Mouse (Mus musculus): Measurements from ENCODE around the gene Cd274.

Cd274 gene

DNA sequence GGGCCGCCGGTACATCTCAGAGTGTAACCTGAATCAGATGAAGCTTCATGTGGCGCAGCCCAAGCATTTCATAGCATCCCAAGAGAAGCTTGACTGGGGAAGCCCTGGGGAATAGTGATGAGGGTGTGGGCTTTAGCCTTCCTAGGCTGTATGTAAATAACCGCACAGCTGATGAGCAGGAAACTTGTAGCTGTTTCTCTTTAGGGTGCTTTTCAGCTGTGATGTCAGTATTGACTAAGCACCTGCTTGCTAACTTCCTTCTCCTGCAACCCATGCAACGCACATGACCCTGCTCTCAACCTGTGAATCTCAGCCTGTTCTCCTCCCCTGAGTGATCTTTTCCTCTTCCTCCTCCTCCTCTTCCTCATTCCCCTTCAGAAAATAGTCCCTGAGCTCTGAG, 3.2 kb upstream of the Cd274 start:
- no peak for DNase-seq (ENCODE audit: low spot score in 2 of 2)

DNA sequence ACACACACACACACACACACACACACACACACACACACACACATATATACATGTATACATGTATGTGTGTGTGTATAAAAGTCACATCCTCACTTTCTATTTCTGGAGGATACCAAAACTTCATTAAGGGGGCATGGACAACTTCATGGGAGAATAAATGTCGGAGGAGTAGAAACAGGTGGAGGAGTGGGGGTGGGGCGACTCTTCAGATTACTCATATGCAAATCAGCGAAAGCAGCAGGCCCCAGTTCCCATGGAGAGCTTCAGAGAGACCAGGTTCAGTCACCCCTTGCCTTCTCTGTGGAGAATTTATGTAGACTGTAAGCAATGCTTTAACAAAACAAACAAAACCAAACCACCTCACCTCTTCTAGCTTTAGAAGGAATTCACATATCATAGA, 2.1 kb upstream of the Cd274 start:
- DNase-seq (ENCODE audit: low spot score in 2 of 2), result no peak

DNA sequence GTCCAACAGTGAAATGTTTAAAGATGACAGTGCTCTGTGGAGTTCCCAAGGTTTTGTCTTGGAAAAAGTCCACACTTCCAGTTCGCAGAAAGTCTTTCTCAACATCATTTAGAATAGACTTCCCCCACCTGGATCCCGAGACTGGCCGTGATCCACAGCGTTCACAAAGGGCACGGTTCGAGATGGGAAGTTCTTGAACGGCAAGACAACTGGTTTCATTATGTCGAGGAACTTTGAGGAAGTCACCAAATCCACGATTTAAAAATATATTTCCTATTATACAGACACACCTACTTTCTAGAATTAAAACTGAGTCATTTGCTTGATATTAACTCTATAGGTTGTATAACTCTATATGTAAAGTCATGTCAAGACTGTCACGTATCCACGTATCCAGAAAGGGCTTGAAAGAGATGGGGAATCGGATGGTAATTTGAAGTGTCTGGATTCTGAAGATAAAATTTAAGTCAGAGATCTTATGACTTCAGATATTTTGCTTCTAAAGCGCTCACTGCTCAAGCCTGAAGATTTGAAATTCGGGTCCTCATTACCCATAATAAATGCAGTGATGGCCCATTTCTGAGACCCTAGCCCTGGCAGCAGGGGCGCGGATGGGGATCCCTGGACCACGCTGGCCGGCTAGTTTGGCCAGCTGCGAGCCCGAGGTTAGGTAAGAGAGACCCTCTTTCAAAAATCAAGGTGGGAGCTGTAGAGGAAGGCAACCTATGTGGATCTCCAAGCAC, 858 bp upstream of the Cd274 start:
- no peak for DNase-seq (ENCODE audit: low spot score in 2 of 2)

DNA sequence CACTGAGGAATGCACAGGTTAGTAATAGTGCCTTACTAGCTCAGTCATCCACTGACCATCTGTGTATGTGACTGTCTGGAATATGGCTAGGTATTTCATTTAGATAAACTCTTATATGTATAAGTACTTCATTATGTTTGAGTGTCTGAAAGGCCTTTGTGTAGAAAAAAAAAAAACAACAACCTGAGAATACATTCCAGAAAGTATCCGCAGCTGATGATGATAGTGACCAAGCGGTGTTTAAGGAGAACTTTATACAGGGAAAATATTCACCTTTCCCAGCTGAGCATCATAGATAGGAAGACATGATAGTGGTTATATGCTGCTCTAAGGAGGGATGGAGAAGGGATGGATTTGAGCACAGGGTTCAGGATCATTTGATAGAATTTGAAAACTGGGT, 786 bp downstream of the Cd274 start:
- no peak for DNase-seq (ENCODE audit: low spot score in 2 of 2)

DNA sequence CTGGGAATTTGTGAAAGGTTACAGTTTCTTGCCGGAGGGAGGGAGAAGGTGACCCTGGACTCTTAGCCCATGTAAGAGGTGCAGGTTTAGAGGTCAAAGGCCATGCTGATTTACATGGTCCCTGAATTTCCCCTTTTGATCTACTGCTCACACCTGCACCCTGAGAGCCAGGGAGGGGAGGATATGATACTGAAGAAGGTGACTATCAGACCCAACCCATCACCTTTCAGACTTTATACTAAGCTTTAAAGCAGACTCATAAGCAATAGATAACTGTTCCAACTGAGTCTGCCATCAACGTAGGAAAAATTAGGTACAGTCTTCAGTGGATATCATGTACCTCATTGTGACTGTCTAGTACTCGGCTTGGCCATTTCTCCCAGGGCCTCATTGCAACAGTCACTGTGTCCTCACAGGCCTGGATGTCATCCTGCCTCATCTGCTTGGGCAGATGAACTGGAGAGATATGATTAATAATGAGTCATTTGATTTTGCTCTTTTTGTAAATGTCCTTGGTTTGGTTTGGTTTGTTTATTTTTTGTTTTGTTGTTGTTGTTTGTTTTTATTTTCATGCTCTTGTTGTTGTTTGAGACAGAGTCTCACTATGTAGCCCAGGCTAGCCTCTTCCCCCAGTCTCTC, 1.5 kb downstream of the Cd274 start:
- DNase-seq (ENCODE audit: low spot score in 2 of 2), result no peak

DNA sequence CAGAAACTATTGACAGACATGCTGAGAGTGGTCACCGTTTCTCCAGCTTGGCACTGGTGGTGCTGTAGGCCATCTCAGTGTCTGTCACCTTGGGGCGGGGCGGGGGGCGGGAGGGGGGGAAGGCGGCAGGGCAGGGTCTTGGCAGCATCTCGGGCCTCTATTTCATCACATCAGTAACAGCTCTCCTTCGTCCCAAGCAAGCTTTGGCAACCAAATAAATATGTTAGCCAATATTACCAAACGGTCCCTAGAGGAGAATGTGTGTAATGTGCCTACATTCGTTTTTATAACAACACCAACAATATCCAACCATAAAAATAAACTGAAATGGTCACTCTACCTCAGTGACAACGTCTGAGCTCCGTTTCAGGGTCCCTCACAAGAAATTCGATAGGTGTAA, 2.9 kb downstream of the Cd274 start:
- DNase-seq (ENCODE audit: low spot score in 2 of 2), result no peak

DNA sequence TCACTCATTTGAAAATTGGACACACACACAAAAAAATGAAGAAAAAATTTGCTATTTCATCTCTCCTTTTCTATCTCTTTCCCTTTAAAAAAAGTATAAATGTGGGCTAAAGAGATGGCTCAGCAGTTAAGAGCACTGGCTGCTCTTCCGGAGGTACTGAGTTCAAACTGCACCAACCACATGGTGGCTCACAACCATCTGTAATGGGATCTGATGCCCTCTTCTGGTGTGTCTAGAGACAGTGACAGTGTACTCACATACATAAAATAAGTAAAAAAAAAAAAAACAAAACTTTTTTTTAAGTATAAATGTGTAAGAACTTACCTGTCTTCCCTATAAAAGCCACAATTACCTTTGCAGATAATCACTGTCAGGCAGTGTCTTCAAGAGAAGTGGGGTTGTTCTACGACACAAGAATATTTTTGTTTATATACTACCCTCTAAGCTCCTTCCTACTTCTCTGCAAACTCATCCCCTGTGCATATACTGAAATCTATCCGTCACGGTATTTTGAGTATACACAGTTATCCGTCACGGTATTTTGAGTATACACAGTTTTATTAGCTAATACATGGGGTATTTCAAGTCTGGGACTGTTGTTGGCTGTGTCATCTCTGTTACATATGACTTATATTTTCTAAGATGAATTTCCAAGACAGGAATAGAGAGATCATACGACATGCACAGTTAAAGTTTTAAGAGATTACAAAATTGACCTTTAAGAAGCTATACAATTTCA, 3.5 kb downstream of the Cd274 start:
- no peak for DNase-seq (ENCODE audit: low spot score in 2 of 2)

DNA sequence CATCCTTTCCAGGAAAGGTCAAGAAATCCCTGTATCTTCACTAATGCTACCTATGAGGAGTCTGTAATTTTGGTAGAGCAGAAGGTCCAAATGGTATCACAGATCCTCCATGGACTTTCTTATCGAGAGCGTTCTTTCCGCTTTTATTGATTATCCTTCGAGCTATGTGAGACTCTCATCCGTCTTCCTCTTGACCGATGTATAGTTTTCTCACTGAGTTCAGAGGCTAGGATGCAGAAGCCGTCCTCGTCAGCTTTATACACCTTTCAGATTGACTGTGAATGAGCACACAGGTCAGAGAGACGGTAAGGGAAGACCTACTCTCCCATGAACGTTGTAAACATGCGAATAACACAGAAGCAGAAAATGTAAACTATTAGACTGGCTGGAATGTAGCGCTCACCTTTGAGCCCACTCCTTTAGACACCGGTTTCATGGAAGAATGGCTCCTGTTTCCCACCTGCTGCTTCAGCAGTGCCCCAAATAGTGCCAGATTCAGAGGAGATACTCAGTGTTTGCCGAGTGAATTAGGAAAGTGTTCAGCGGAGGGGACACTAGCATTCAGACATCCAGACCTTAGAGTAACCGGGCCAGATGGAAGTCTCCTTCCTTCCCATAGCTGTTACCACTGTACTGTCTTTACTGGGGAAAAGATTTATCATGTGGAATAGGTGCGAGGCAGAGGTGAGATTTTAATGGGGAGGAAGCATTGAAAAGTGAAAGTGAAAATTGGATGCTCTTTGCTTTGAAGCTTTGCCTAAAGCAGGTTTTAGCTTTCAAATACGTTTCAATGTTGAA, 4.2 kb downstream of the Cd274 start:
- no peak for DNase-seq (ENCODE audit: low spot score in 2 of 2)

DNA sequence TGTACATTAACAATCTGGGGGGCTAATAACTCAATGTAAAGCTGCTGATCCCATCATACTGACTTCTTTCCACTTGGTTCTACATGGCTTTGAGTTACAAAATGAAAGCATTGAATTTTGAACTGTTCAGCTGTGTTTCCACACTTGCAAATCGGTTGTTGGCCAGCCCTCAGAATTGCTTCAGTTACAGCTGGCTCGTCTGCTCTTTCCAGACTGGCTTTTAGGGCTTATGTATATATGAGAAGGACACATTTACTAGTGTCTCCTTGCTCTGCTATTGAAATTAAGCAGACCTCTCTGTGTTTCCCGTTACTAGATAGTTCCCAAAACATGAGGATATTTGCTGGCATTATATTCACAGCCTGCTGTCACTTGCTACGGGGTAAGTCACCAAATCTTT, 4.9 kb downstream of the Cd274 start:
- DNase-seq (ENCODE audit: low spot score in 2 of 2), result no peak

DNA sequence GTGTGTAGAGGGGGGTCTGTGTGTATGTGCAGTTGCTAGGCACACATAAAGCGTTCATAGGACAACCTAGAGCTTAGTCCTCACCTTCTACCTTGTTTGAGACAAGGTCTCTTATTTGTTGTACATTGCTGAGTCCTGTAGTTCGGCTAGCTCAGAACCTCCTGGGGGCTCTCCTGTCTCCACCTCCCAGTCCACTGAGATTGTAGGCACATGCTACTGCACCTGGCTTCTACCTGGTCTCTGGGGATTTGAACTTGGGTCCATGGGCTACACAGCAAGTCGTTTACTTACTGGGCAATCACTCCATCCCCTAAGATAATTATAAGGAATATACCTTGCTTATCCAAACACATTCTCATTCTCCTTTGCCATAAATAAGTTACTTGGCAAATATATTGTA, 5.4 kb downstream of the Cd274 start:
- no peak for DNase-seq (ENCODE audit: low spot score in 2 of 2)

DNA sequence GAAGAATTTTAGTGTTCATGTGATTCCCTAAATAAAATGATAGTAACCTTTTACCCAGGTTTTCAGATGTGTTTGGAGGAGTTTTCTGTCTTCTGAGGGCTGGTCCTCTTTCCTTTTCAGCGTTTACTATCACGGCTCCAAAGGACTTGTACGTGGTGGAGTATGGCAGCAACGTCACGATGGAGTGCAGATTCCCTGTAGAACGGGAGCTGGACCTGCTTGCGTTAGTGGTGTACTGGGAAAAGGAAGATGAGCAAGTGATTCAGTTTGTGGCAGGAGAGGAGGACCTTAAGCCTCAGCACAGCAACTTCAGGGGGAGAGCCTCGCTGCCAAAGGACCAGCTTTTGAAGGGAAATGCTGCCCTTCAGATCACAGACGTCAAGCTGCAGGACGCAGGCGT, 6.2 kb downstream of the Cd274 start:
- no peak for DNase-seq (ENCODE audit: low spot score in 2 of 2)

DNA sequence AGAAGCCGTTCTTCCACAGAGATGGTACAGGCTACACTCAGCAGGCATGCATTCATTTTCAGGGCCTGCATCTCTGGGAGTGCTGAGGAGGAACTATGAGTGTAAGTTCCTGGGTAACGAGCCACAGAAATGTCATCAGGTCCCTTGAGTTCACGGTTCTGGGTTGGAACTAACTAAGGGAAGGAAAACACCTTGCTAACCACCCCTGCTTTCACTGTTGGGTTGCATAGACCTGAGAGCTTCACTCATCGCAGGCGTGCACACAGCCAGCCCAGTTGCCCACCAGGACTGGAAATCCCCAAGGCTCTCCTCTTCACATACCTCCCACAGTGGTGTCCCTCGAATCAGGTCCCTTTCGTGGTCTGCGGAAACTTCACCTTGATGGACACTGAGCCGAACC, 7.7 kb downstream of the Cd274 start:
- DNase-seq (ENCODE audit: low spot score in 2 of 2), result no peak

DNA sequence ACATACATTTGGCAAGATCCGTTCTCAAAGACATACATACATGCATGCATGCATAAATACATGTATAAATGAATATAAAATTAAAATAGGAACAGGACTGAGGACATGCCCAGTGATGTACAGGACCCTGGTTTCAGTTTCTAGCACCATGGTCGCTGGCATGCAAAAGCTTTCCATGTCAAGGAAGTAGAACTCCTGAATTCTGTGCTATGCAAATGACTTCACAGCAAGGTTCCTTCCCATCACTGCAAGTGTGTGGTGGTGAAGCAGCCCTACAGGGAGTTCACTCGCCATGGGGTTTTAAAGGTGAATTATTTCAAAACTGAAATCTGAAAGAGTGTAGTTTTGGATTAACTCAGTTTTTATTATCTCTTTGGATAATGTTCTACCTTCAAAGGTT, 9.1 kb downstream of the Cd274 start:
- DNase-seq (ENCODE audit: low spot score in 2 of 2), result no peak

DNA sequence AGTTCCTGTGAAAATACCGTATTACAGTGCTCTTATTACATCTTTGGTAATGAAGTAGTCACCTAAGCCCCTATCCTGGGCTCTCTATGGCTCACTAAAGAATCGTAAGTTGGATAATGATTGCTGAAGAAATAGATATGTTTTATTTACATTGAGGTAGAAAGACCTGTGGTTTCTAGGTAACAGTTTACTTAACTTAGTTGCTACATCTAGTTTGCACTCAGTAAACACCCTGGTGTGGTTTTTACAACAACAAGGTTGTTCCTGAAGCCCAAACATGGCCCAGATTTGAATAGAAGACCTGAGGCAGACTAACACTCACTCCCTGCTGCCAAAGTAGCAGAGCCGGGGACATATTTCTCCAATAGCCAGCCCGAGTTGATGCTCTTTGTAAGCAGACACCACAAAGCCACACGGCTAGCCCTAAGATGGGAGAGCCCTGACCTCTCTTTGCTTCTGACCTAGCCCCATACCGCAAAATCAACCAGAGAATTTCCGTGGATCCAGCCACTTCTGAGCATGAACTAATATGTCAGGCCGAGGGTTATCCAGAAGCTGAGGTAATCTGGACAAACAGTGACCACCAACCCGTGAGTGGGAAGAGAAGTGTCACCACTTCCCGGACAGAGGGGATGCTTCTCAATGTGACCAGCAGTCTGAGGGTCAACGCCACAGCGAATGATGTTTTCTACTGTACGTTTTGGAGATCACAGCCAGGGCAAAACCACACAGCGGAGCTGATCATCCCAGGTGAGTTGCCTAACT, 12.8 kb downstream of the Cd274 start:
- DNase-seq (ENCODE audit: low spot score in 2 of 2), result no peak

DNA sequence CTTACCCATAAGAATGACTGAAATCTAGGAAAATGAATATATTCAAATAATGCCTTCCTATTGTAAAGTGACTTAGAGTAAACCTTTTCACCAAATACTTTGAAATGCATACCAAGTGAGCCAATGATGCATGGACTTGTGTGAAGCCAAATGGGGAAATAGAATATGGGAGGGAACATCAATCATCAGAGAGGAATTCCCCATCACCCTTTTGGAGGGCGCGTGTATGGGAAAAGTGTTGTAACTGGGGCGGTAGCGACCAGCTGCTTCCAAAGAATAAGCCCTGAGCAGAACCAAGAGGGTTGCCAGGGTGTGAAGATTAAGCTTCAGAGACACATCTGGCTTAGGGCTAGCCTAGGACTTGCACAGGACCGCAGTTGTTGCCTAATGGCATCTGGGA, 16.1 kb downstream of the Cd274 start:
- DNase-seq (ENCODE audit: low spot score in 2 of 2), result no peak

DNA sequence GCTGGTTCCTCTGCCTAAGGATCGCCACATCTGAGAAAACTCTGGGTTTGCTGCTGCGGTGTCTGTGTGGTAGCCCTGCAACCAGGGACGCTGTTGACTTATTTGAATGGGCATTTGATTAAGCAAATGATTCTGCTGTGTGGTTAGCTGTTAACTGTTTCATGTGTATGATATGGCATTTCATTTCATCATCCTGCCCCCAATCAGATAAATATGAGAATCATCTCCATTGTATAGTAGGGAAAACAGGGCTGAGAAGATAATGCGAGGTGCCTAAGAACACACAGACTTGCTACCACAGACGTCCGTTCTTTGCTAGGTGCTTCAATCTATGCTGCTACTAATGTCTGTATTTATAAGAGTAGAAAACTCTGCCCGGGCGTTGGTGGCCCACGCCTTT, 17.2 kb downstream of the Cd274 start:
- no peak for DNase-seq (ENCODE audit: low spot score in 2 of 2)

DNA sequence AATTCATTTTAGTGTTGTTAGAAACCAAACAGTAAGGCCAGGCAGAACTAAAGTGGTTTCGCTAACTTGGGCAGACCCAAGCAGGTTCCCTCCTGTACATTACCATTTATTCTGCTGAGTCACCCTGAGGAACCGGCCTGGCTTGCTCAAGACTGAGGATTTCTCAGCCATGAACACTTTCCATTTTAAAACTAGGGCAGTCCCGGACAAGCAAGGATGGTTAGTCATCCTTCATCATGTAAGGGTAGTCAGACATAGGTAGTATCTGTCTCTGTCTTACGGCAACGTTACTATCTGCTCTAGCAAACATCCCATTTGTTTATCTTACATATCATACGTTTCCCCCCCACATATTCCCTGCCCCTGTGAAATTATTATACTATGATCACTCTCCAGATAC, 17.7 kb downstream of the Cd274 start:
- DNase-seq (ENCODE audit: low spot score in 2 of 2), result no peak

DNA sequence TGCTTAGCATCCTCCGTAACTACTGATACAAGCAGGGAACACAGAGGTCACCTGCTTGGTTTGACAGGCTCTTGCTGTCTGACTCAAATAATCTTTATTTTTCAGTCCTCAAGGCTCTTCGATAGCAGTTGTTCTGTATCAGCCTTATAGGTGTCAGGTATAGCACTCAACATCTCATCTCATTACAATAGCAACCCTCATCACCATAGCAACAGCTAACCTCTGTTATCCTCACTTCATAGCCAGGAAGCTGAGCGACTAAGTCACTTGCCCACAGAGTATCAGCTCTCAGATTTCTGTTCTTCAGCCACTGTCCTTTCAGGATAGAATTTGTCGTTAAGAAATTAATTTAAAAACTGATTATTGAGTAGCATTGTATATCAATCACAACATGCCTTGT, 18.6 kb downstream of the Cd274 start:
- DNase-seq (ENCODE audit: low spot score in 2 of 2), result no peak

DNA sequence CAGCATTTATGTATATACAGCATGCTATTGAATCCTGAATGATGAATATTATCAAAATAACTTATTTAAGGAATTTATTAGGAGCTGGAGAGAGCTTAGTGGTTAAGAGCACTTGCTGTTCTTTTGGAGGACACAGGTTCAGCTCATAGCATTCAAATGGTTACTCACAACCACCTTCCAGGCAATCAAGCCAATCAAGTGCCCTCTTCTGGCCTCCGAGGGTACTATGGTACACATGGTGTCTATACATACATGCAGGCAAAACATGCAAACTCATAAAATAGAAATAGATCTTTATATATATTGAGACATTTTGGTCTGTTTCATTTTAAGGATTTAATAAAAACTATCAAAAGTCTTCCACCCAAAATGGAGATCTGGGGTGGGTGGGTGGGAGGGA, 21.6 kb downstream of the Cd274 start:
- no peak for DNase-seq (ENCODE audit: low spot score in 2 of 2)

DNA sequence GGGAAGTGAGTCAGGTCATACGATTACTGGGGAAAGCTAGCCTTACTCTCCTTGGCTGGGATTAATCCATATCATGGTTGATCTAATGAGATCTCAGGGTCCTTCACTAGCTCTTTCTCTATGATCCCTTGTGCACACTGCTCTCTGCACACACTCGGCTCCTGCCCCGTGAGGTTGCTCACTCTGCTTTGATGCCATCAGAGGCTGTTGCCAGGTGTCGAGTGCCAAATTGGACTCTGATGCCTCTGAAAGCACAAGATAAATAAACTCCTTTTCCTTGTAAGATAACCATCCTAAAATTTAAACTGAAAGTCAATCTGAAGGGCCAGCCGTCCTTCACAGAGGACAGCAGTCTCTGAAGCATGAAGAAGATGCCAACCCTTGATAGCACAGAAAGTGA, 23.2 kb downstream of the Cd274 start:
- DNase-seq (ENCODE audit: low spot score in 2 of 2), result no peak

DNA sequence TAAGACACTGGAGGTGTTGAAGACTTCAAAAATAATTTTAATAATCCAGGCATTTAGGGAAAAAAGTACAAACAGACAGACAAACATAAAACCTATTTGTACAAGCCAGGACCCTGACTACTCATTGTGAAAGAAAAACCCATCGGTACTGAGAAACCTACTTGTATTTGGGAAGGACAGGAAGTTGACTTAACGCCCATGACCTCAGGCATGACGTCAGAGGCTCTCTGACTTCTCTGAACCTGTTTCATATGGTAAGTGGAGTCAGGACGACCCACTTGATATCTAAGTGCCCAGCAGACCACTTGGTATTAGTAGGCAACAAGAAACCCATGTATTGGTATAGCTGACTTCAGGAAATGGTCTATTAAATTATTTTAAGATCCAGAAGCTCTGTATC, 24.0 kb downstream of the Cd274 start:
- no peak for DNase-seq (ENCODE audit: low spot score in 2 of 2)

DNA sequence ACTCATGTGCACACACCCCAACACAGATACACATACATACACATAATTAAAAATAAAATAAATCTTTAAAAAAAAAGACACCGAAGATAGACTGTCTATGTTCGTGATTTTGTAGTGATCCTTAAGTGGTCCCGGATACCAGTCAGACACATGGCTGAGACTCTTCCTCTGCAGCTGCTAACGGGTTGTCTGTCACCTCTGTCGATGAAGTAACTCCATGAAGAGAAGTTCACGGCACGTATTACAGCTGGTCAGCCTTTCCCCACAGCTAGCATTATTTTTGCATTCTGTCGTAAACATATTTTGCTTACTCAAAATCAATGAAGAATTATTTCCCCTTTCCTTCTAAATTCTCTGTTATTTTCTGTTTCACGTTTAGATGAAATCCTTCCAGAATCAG, 26.1 kb downstream of the Cd274 start:
- no peak for DNase-seq (ENCODE audit: low spot score in 2 of 2)
